Mouse (Mus musculus): Measurements from ENCODE around the gene Myl4. TPM values are rescaled to one million over a fixed set of nuclear protein-coding genes. Genes with fewer than 3 reads are reported as not detected.
A peak's percentile ranks its signal among the peaks of the same experiment; 100 is the strongest.
"Not testable (repeated sequence)": the region's sequence is repeated elsewhere in the genome, so short reads cannot be mapped to it uniquely, and the experiment has no call there.

The Myl4 gene
- total RNA-seq (2021): 10 to 100 TPM; 22.6 to 43.4 TPM

DNA sequence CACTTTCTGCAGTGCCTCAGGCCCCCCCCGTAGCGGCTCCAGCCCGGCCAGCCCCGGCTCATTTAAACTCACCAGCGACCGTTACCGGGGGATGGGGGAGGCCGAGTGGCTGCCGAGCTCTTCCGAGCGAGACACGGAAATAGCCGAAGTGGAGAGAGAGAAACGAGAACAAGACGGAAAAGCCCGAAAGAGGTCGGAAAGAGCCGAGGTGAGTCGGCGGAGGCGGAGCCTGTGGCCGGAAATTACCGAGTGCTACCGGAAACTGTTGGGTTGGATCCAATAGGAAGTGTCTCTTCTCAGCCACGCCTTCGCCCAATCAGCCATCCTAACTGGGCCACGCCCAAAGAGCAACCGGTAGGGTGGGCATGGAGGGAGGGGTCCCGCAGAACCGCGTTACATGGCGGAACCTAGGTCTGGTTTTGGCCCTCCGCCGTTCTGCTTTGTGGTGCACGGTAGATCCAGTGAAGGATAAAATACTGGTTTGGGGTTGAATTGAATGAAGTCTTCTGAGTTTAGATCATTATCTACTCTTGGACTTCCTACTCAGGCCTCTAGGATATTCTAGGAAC, at the start of gene Myl4, which contains the start of gene Cdc27:
Gene Myl4 (plus strand): TSS at position 258 of the 569 bp plus-strand sequence.
Gene Cdc27 (minus strand): TSS at position 215 of the 569 bp plus-strand sequence.
- intact Hi-C loops (cut with DNase I): no loop called here
- DNase-seq (ENCODE audit: low spot score in 2 of 2): peak; percentile 99 to 100

DNA sequence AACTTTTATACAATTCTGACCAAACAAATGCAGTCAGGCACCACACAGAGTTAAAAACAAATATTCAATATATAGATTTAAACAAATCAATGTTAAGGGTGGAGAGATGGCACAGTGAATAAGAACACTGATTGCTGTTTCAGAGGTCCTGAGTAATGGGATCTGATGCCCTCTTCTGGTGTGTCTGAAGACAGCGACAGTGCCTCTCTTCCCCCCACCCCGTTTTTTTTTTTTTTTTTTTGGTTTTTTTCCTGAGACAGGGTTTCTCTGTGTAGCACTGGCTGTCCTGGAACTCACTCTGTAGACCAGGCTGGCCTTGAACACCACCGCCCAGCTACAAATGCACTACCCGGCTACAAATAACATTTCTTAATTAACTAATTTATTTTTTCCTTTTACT, 42.0 kb upstream of the Myl4 start:
- intact Hi-C loops (cut with DNase I): no loop called here
- no peak for DNase-seq (ENCODE audit: low spot score in 2 of 2)

DNA sequence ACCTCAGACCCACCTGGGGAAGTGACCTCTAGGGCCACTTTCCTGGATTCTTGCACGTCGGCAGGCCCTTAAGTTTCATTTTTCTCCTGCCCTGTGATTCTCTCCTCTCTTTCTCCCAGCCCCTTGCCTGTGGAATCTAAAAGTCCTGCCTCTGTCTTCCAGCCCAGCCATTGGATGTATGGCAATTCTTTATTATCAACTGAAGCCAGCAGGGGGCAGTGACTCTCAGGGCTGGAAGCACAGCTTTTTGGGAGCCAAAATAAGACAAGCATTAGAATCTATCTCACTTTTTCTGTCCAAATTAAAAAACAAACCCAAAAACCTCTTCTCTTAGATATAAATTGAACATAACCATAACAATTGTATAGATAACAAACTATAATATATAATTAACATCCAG, 39.9 kb upstream of the Myl4 start:
- no peak for DNase-seq (ENCODE audit: low spot score in 2 of 2)
- intact Hi-C loops (cut with DNase I): no loop called here

GRCm38 (mm10) chr11:104512436-104512835, 38.0 kb upstream of the Myl4 start:
- DNase-seq (ENCODE audit: low spot score in 2 of 2): no peak
- intact Hi-C loops (cut with DNase I): no loop called here

- intact Hi-C loops (cut with DNase I): no loop called here
- no peak for DNase-seq (ENCODE audit: low spot score in 2 of 2)
Observed at GRCm38 (mm10) chr11:104525935-104526334, 24.5 kb upstream of the Myl4 start.

DNA sequence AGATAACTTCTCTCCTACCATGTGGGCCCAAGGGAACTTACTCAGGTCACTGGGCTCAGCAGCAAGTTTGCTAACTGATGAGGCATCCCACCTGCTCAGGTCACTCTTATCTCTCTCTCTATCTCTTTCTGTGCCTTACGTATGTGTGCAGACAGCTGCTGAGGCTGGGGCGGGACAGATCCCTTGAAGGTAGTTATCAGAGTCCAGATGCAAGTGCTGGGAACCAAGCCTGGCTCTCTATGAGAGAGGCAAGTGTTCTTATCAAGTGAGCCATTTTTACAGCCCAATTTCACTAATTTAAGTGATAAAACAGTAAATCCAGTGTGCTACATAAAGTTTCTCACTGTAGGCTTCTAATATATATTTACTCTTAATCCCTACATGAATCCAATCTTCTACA, 13.6 kb upstream of the Myl4 start:
- intact Hi-C loops (cut with DNase I): no loop called here
- DNase-seq (ENCODE audit: low spot score in 2 of 2): no peak

GRCm38 (mm10) chr11:104537945-104538555, 12.4 kb upstream of the Myl4 start:
- DNase-seq (ENCODE audit: low spot score in 2 of 2): no peak
- intact Hi-C loops (cut with DNase I): no loop called here

DNA sequence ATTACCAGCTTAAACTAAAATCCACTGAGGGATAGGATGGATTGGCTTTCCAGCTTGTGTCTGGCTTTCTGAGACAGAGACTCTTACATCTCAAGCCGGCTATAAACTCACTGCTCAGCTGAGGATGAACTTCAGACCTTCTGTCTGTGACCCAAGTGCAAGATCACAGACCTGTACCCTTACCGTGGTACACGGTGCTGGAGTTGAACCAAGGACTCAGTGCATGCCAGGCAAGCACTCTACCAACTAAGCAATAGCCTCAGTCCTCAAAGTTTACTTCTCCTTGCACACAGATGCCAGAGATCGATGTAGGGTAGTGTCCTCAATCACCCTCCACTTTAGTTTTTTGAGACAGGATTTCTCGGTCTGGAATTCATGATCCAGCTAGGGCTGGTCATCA, 10.7 kb upstream of the Myl4 start:
- DNase-seq (ENCODE audit: low spot score in 2 of 2): no peak
- intact Hi-C loops (cut with DNase I): no loop called here

DNA sequence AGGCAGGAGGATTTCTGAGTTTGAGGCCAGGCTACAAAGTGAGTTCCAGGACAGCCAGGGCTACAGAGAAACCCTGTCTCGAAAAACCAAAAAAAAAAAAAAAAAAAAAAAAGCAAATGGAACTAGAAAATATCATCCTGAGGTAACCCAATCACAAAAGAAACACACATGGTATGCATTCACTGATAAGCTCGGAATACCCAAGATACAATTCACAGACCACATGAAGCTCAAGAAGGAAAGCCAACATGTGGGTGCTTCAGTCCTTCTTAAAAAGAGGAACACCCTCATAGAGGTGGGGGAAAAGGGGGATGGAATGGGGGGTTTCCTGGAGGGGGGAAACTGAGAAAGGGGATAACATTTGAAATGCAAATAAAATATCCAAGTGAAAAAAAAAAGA, 7.1 kb upstream of the Myl4 start:
- intact Hi-C loops (cut with DNase I); DNase-seq (ENCODE audit: low spot score in 2 of 2): not testable (repeated sequence)

GRCm38 (mm10) chr11:104544507-104544906, 6.0 kb upstream of the Myl4 start:
- intact Hi-C loops (cut with DNase I): no loop called here
- no peak for DNase-seq (ENCODE audit: low spot score in 2 of 2)

DNA sequence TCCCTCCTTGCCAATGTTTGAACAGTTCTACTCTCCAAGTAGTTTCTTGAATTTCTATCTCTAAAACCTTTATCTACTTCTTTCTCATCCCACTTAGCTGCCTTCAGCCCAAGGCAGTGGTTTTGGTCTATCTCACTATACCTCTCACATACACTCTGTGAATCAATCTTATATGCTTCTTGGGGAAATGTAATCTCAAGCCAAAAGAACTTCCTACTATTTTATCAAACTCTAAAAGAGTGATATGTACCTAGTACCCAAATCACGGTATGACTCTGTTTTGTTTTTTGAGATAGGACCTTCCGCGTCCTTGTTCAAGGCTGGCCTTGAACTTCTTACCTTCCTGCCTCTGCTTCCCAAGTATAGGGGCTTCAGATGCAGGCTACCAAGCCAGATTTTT, 3.0 kb upstream of the Myl4 start:
- DNase-seq (ENCODE audit: low spot score in 2 of 2): no peak
- intact Hi-C loops (cut with DNase I): no loop called here

DNA sequence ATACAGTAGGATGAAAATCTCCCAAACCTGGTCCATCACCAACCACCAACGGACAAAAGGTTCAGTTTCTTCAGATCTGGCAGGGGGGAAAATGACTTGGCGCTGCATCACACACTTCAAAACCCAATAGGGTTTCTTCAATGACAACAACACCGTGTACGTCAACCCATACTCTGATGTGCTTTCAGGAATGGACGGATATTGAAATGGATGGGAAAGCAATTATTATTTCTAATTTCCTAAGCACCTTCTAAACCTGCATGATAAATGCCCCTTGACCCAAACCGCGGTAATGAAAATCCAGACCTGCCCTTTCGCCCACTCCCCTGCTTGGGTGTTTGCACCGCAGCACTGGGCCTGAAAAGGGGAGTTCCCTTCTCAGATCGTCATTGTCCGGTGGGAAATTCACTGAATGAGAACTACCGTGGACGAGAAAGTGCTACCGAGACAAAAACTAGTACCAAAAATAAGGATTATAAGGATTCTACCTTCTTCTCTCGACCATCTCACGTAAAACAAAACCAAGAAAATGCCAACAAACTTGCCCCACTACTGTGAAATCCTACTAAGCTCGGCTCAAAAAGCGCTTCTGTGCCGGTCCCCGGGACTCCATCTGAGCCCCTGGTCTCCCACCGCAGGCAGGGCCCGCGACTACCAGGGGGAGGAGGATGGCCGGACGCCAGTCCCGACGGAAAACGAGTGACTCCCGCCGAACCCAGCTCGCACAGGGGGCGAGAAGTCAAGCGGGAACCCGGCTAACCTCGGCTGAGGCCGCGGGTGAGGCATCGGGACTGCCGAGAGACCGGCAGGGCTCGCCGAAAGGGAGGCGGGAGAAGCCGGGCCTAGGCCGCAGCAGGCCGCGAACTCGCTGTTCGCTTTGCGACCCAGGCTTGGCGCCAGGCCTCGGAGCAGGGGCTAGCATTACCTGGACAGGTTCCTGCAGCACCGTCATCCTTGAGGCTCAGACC, 741 bp upstream of the Myl4 start:
- intact Hi-C loops (cut with DNase I): no loop called here
- peak in 1 of 2 experiments; percentile 13 for DNase-seq (ENCODE audit: low spot score in 2 of 2)

DNA sequence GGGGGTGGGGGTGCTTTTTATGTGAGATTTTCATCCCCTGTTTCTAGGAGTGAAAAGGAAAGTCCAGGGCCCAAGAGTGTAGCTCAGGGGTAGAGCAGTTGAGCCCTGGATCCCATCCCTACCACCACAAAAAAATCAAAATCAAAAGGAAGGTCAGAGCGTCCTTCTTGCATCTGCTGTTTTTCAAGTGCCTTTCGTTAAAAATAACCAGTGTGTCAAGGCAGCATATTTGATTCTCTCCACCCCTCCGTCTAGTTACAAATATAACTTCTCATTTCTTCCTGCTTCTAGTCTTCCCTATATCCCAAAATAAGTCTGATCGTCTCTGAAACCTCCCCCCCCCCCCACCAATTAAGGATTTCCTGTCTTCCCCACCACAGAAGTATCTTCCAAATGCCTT, 7.6 kb downstream of the Myl4 start:
- no peak for DNase-seq (ENCODE audit: low spot score in 2 of 2)
- intact Hi-C loops (cut with DNase I): no loop called here

DNA sequence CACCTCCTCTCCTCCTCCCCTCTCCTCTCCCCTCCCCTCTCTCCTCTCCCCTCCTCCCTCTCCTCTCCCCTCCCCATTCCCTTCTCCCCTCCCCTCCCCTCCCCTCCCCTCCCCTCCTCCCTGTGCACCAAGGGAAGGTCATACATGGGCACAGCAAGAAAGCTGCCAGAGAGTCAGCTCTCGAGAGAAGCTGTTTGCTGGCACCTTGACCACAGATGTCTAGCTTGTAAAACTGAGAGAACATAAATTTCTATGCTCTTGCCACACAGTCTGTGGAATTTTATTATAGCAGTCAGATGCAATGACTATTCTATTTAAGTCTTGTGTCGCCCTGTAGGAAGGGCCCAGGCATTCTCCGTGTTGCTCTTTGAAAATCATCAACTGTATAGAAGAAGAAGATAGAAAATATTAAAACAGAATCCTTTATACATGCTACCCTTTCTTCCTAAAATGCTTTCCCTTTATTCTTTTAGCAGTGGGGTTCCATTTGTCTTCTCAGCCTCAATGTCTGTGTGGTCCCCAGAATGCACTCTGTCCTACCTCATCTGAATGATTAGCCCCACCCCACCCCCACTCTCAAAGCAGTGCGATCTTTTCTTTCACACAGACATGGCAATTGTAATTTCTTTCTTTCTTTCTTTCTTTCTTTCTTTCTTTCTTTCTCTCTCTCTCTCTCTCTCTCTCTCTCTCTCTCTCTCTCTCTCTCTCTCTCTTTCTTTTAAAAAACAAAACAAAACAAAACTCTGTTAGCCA, 8.4 kb downstream of the Myl4 start:
- DNase-seq (ENCODE audit: low spot score in 2 of 2): peak in 1 of 2 experiments; percentile 22
- intact Hi-C loops (cut with DNase I): no loop called here

- intact Hi-C loops (cut with DNase I): no loop called here
- no peak for DNase-seq (ENCODE audit: low spot score in 2 of 2)
Observed at GRCm38 (mm10) chr11:104560971-104561370, 10.5 kb downstream of the Myl4 start.

- intact Hi-C loops (cut with DNase I): no loop called here
- no peak for DNase-seq (ENCODE audit: low spot score in 2 of 2)
Observed at GRCm38 (mm10) chr11:104563496-104563895, 13.0 kb downstream of the Myl4 start.

GRCm38 (mm10) chr11:104565172-104565571, 14.7 kb downstream of the Myl4 start:
- no peak for DNase-seq (ENCODE audit: low spot score in 2 of 2)
- intact Hi-C loops (cut with DNase I): no loop called here

DNA sequence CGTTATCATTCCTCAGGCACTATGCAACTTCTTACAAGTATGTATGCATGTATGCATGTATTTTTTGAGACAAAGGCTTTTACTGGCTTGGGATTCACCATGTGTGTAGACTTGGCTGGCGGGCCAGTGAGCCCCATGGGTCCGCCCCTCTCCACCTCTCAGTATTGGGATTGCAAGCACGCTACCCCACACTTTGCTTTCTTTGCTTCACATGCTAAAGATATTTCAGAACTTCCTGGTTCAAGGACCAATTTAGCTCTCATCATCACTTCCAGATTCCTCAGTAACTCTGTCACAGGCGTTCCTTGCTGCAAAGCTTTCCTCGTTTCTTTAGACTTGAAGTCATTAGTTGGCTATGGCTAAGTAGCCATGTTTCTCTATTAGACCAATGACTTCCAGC, 15.6 kb downstream of the Myl4 start:
- DNase-seq (ENCODE audit: low spot score in 2 of 2): peak in 1 of 2 experiments; percentile 42
- intact Hi-C loops (cut with DNase I): no loop called here

- intact Hi-C loops (cut with DNase I): no loop called here
- DNase-seq (ENCODE audit: low spot score in 2 of 2): no peak
Observed at GRCm38 (mm10) chr11:104566796-104567195, 16.3 kb downstream of the Myl4 start.

DNA sequence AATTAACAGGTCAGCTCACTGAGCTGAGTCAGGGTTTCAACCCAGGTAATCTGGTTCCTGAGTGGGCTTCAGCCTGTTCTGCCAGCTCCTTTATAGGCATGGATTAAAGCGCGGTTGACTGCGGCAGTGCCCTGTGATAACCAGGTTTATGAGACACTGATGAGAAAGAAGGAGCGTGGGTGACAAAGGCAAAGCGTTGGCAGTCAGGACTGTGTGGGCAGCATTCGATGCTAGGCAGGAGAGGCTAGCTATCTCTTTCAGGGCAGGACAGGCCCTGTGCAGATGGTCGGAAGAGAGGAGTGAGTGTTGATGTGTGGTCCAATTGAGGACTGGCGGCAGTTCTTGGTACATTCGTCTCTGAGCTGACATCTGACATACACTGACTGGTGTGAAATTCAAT, 17.3 kb downstream of the Myl4 start:
- intact Hi-C loops (cut with DNase I): no loop called here
- DNase-seq (ENCODE audit: low spot score in 2 of 2): peak in 1 of 2 experiments; percentile 32
